Mouse (Mus musculus) small intestine, adult 2 months (tissue): Measurements from ENCODE around the gene Ctns. TPM values are rescaled to one million over a fixed set of nuclear protein-coding genes. Genes with fewer than 3 reads are reported as not detected.

Experiments
- H3K27ac ChIP-seq: fragments of 200-500 bp; 2 replicates; pipeline ENCODE4 v1.5.1; 2012; ENCODE audit warnings: low read depth, low read length, control low read depth, inconsistent platforms; ENCODE audit not compliant: insufficient read depth
- H3K27me3 ChIP-seq: fragments of 200-500 bp; 2 replicates; pipeline ENCODE4 v1.6.1; 2012; ENCODE audit warnings: mild to moderate bottlenecking, moderate library complexity, low read length, inconsistent platforms; ENCODE audit not compliant: control insufficient read depth, insufficient read depth
- H3K36me3 ChIP-seq: fragments of 200-500 bp; 2 replicates; pipeline ENCODE4 v1.6.1; 2012; ENCODE audit warnings: mild to moderate bottlenecking, low read length, control low read depth, inconsistent platforms; ENCODE audit not compliant: control insufficient read depth, insufficient read depth
- H3K4me1 ChIP-seq: fragments of 200-500 bp; 2 replicates; pipeline ENCODE4 v1.6.1; 2012; ENCODE audit warnings: low read length, inconsistent platforms, mixed read lengths; ENCODE audit not compliant: control insufficient read depth, insufficient read depth, insufficient read length
- H3K4me3 ChIP-seq: fragments of 200-500 bp; 2 replicates; pipeline ENCODE4 v1.5.1; 2012; ENCODE audit warnings: low read depth, mild to moderate bottlenecking, control low read depth, inconsistent platforms, low read length, moderate library complexity
- CTCF ChIP-seq: fragments of 200-500 bp; IDR thresholded peaks from 2 replicates; pipeline ENCODE4 v1.5.1; 2012; ENCODE audit warnings: low read depth, mild to moderate bottlenecking, control low read depth, inconsistent platforms, low read length, moderate library complexity, mixed read lengths; ENCODE audit not compliant: insufficient replicate concordance, insufficient read length; ENCODE audit errors: extremely low read depth
- POLR2A ChIP-seq: fragments of 200-500 bp; IDR thresholded peaks from 2 replicates; pipeline ENCODE4 v1.6.1; 2012; ENCODE audit warnings: low read depth, mild to moderate bottlenecking, control low read depth, inconsistent platforms, low read length, moderate library complexity
- WGBS: fragments of 180-500 bp; shearing (Covaris S2); methylation state at CpG from one replicate; pipeline ENCODE4 v1.1.7; 2018; 5-methylcytosine and 5-hydroxymethylcytosine counted together
- polyA plus RNA-seq: library from polyadenylated mRNA; depleted of rRNA; stranded (reverse); fragments of >200 nt; gene quantifications from 2 replicates; pipeline ENCODE4 v1.2.3, GENCODE M21; 2012

Gene Ctns
- polyA plus RNA-seq, 1 experiment: 16.4 TPM

- Histone ChIP-seq H3K4me3 (no peak overlapping the region), H3K4me1 (no peaks in the 10 kb centered on the region), H3K27me3 (no peaks in the 10 kb centered on the region), H3K27ac (no peak overlapping the region), H3K36me3 (no peaks in the 10 kb centered on the region)
- WGBS: 83% methylated on average over 5 of the region's 5 CpGs
- TF ChIP-seq POLR2A (no peak), CTCF (no peak)
Observed at GRCm38 (mm10) chr11:73230081-73230480, 31.2 kb upstream of the Ctns start.

- H3K27ac ChIP-seq: no peak overlapping the region
- H3K4me3 ChIP-seq: no peak overlapping the region
- H3K27me3 ChIP-seq: no peaks in the 10 kb centered on the region
- TF ChIP-seq POLR2A (no peak), CTCF (no peak)
- 69% methylated on average over 5 of the region's 5 CpGs for WGBS
- H3K4me1 ChIP-seq: peaks cover under 1% of the 10 kb centered on the region; the same call in 1 of the 2 replicates
- H3K36me3 ChIP-seq: no peaks in the 10 kb centered on the region
Observed at GRCm38 (mm10) chr11:73228881-73229280, 30.0 kb upstream of the Ctns start.

- H3K4me1 ChIP-seq: peaks cover 2% of the 10 kb centered on the region; the same call in 1 of the 2 replicates
- H3K27me3 ChIP-seq: no peaks in the 10 kb centered on the region
- no peak overlapping the region for H3K27ac ChIP-seq
- 85% methylated on average over 6 of the region's 6 CpGs for WGBS
- no peak for TF ChIP-seq POLR2A
- TF ChIP-seq CTCF: no peak
- peaks cover 4% of the 10 kb centered on the region; the same call in 1 of the 2 replicates for H3K36me3 ChIP-seq
- no peak overlapping the region for H3K4me3 ChIP-seq
Observed at GRCm38 (mm10) chr11:73225856-73226255, 27.0 kb upstream of the Ctns start.

- H3K36me3 ChIP-seq: peaks cover 7% of the 10 kb centered on the region
- no peaks in the 10 kb centered on the region for H3K27me3 ChIP-seq
- no peak overlapping the region for H3K27ac ChIP-seq
- H3K4me1 ChIP-seq: peaks cover 2% of the 10 kb centered on the region; the same call in 1 of the 2 replicates
- no peak for TF ChIP-seq POLR2A
- peak; percentile 70; the same call in 1 of the 2 replicates for TF ChIP-seq CTCF
- WGBS: 56% methylated on average over 2 of the region's 2 CpGs
- no peak overlapping the region for H3K4me3 ChIP-seq
Observed at GRCm38 (mm10) chr11:73223966-73224365, 25.1 kb upstream of the Ctns start.

- Histone ChIP-seq H3K4me1 (peaks cover 2% of the 10 kb centered on the region; the same call in 1 of the 2 replicates), H3K4me3 (no peak overlapping the region), H3K36me3 (peaks cover 12% of the 10 kb centered on the region), H3K27me3 (no peaks in the 10 kb centered on the region), H3K27ac (no peak overlapping the region)
- TF ChIP-seq CTCF (no peak), POLR2A (no peak)
- WGBS: 32% methylated on average over 5 of the region's 5 CpGs
Observed at GRCm38 (mm10) chr11:73222846-73223245, 24.0 kb upstream of the Ctns start.

GRCm38 (mm10) chr11:73220651-73221050 is 21.8 kb upstream of the Ctns start:
- Histone ChIP-seq H3K36me3 (peaks cover 16% of the 10 kb centered on the region), H3K4me3 (no peak overlapping the region), H3K27me3 (no peaks in the 10 kb centered on the region), H3K27ac (no peak overlapping the region), H3K4me1 (peaks cover 2% of the 10 kb centered on the region; the same call in 1 of the 2 replicates)
- WGBS: 90% methylated on average over 1 of the region's 1 CpGs
- TF ChIP-seq POLR2A (no peak), CTCF (no peak)

- H3K4me3 ChIP-seq: no peak overlapping the region
- 71% methylated on average over 2 of the region's 2 CpGs for WGBS
- H3K27ac ChIP-seq: no peak overlapping the region
- peaks cover 2% of the 10 kb centered on the region; the same call in 1 of the 2 replicates for H3K4me1 ChIP-seq
- peaks cover 22% of the 10 kb centered on the region for H3K36me3 ChIP-seq
- peak; percentile 46; the same call in 1 of the 2 replicates for TF ChIP-seq CTCF
- TF ChIP-seq POLR2A: no peak
- H3K27me3 ChIP-seq: no peaks in the 10 kb centered on the region
Observed at GRCm38 (mm10) chr11:73219671-73220070, 20.8 kb upstream of the Ctns start.
